Mouse (Mus musculus): ENCODE results near the gene Slco3a1.

DNA sequence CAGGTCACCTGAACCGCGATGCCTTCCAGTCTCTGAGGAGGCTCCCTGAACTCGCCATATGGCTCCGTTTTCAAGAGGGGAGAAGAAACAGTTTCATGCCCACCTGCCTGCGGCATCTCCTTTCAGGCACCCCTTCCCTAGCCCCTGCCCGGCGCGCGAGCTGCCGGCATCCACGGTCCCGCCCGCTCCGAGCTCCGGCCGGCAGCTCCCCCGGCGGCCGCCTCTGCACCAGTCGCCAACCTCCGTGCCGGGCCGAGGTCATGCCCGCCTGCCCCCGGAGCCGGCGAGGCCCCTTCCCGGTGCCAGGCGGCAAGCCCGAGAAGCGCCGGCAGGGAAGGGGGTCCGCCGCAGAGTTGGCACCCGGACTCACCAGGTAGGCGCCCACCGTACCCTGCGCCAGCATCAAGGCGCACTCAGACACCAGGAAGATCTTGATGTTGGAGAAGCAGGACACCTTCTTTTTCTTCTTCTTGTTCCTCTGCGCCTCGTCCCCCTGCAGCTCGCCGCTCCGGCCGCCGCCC lies 479 bp downstream of the Slco3a1 start:
- TF ChIP-seq EP300 (IDR thresholded peaks at IDR 0.05; ENCODE audit: low read depth) (no peak), CTCF (IDR thresholded peaks at IDR 0.05; ENCODE audit: low read depth) (no peak)
